Mouse (Mus musculus) lung, embryonic 14.5 days (tissue): Measurements from ENCODE around the gene Npas1. TPM values are rescaled to one million over a fixed set of nuclear protein-coding genes. Genes with fewer than 3 reads are reported as not detected.

Experiments used
- ATAC-seq: fragments of 200-750 bp; cut with Nextera tagmentation; 2 replicates; pipeline ENCODE4 v1.8.0; 2017; ENCODE audit warnings: mild to moderate bottlenecking, moderate TSS enrichment, moderate library complexity; ENCODE audit not compliant: insufficient read depth
- DNase-seq: peaks from one replicate; pipeline ENCODE4 v3.0.0-alpha.2; 2015
- H3K27ac ChIP-seq: fragments of 300-500 bp; sonication (generic); 2 replicates; pipeline ENCODE4 v1.5.1; 2014; ENCODE audit warnings: low read depth, mild to moderate bottlenecking, moderate library complexity
- H3K27me3 ChIP-seq: fragments of 300-500 bp; sonication (generic); 2 replicates; pipeline ENCODE4 v1.6.1; 2014; ENCODE audit warnings: low read length, control low read depth; ENCODE audit not compliant: insufficient read depth
- H3K36me3 ChIP-seq: fragments of 300-500 bp; sonication (generic); 2 replicates; pipeline ENCODE4 v1.6.1; 2014; ENCODE audit warnings: control low read depth; ENCODE audit not compliant: insufficient read depth
- H3K4me1 ChIP-seq: fragments of 300-500 bp; sonication (generic); 2 replicates; pipeline ENCODE4 v1.6.1; 2014; ENCODE audit warnings: antibody characterized with exemption, control low read depth; ENCODE audit not compliant: insufficient read depth
- H3K4me2 ChIP-seq: fragments of 300-500 bp; sonication (generic); 2 replicates; pipeline ENCODE4 v1.6.1; 2014; ENCODE audit warnings: mild to moderate bottlenecking
- H3K4me3 ChIP-seq: fragments of 300-500 bp; sonication (generic); 2 replicates; pipeline ENCODE4 v1.5.1; 2014; ENCODE audit warnings: low read depth, low read length
- H3K9ac ChIP-seq: fragments of 300-500 bp; sonication (generic); 2 replicates; pipeline ENCODE4 v1.6.1; 2014
- H3K9me3 ChIP-seq: fragments of 300-500 bp; sonication (generic); 2 replicates; pipeline ENCODE4 v1.6.1; 2016; ENCODE audit warnings: low read depth, low read length, control low read depth
- CTCF ChIP-seq: IDR thresholded peaks from 2 replicates; pipeline ENCODE4 v1.5.1; 2016; ENCODE audit warnings: antibody characterized with exemption, low read depth
- WGBS: fragments of 180-500 bp; shearing (Covaris S2); extraction: QIAGEN DNeasy Blood & Tissue Kit; methylation state at CpG from one replicate; pipeline ENCODE4 v1.1.7; 2014; 5-methylcytosine and 5-hydroxymethylcytosine counted together
- polyA plus RNA-seq: library from polyadenylated mRNA; unstranded; fragments of >200 nt; fragmentation: Nextera tagmentation; extraction: Ambion mirVana; gene quantifications from 2 replicates; pipeline ENCODE4 v1.2.1, GENCODE M21; 2014

Gene Npas1
- polyA plus RNA-seq, 1 experiment from 2014 or later = not detected

DNA sequence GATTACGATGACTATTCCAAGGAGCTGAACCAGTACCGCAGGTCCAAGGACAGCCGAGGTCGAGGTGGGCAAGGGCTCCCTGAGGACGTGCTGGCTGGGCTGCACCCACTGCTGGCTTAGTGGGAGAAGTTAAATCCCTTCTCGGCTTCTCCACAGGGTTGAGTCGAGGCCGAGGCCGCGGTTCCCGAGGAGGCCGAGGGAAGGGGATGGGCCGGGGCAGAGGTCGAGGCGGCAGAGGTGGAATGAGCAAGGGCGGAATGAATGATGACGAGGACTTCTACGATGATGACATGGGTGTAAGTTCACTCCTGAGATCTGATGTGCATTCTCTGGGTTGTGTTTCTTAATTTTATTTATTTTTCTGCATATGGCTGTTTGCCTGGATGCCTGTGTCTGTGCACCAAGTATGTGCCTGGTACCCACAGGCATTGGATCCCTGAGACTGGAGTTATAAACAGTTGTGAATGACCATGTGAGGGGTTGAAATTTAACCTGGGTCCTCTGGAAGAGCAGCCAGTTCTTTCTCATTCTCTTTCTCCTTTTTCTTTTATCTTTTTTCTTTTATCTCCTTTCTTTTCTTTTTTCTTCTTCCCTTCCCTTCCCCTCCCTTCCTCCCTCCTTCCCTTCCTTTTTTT, 55.2 kb downstream of the Npas1 start:
- Histone ChIP-seq H3K27ac (no peak overlapping the region), H3K4me3 (no peak overlapping the region), H3K27me3 (no peaks in the 10 kb centered on the region), H3K4me2 (no peak overlapping the region), H3K4me1 (no peaks in the 10 kb centered on the region), H3K36me3 (peaks cover 97% of the 10 kb centered on the region), H3K9ac (no peak overlapping the region), H3K9me3 (no peaks in the 10 kb centered on the region)
- no peak for DNase-seq
- TF ChIP-seq CTCF = no peak
- no peak for ATAC-seq
- WGBS = 82% methylated on average over 18 of the region's 18 CpGs

DNA sequence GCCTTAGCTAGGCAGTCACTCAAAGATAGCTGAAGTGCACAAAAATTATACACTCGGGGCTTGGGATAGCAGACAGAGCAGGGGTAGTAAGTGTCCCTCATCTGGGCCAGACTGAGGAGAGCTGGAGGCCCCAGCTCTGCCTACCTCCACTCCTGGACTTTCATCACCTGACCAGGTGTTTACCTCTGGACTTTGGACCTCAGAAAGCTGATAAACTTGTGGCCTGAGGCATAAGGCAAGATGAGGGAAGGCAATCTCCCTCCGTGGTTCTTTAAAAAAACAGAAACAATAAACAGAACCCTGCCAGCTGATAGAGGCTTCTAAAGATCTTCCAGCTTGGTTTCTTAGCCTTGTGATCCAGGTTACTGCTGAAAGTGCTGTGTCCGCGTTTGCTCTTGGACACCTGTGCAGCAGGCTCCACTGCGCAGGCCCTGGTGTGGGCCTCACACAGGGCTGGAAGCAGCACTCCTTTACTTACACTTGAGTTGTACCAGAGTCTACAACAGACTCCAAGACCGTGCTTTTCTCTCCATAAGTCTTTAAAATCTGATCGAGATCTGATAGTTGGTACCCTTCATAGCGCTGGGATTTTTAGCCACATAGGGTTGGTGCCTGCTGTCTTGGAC, 56.9 kb downstream of the Npas1 start:
- ATAC-seq (no peak), DNase-seq (no peak)
- no peaks in the 10 kb centered on the region for H3K27me3 ChIP-seq
- TF ChIP-seq CTCF = no peak
- H3K4me2 ChIP-seq = no peak overlapping the region
- no peaks in the 10 kb centered on the region for H3K4me1 ChIP-seq
- H3K9ac ChIP-seq = no peak overlapping the region
- no peak overlapping the region for H3K4me3 ChIP-seq
- peaks cover 97% of the 10 kb centered on the region for H3K36me3 ChIP-seq
- no peaks in the 10 kb centered on the region for H3K9me3 ChIP-seq
- H3K27ac ChIP-seq = no peak overlapping the region
- 90% methylated on average over 8 of the region's 8 CpGs for WGBS

DNA sequence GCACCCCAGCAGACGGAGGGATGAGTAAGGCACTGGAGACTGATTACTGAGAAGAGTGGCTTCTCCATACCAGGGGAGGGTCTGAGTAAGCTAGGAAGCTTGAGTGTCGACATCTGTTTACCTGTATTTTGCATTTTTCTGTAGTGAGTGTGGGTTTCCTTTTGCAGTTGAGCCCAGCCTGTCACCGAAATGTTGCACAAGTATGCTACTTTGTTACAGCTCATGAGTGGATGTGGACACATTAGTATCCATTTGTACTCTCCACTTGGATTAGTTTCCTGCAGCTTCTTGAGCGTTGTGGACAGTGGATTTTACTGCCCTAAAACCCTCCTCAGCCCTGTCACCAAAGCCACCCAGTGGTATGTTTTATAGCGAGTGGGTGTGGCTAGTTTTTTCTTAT, 58.8 kb downstream of the Npas1 start:
- H3K4me3 ChIP-seq = no peak overlapping the region
- ATAC-seq = no peak
- WGBS = 82% methylated on average over 5 of the region's 5 CpGs

DNA sequence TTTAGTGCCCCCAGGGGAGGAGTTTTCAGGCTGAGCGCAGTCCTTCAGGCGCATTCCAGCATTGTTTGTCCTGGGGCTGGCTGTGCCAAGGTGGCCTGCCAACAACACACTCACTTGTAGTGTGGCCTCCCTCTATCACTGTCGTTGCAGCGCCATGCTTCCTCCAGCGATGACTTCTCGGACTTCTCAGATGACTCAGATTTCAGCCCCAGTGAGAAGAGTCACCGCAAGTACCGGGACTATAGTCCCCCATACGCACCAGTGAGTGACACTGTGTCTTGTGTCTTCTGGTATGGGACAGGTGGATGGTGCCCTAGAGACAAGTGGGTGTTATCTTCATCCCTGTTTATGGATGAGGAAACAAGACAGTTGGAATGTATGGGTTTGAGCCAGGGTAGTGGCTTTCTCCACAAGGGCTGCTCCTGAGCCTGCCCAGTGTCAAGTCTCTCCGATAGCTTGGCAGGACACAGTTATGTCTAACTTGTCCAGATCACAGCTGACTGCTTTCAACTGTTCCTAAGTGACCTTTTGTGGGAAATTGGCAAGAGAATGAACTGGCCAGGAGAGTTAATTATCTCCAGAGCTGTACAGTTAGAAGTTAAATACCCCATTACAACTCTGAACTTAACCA, 60.3 kb downstream of the Npas1 start:
- no peak overlapping the region for H3K27ac ChIP-seq
- no peak overlapping the region for H3K4me3 ChIP-seq
- WGBS = 82% methylated on average over 10 of the region's 10 CpGs
- H3K36me3 ChIP-seq = peaks cover 77% of the 10 kb centered on the region
- H3K4me1 ChIP-seq = no peaks in the 10 kb centered on the region; the same call in 1 of the 2 replicates
- H3K27me3 ChIP-seq = no peaks in the 10 kb centered on the region
- no peak overlapping the region for H3K4me2 ChIP-seq
- no peak overlapping the region for H3K9ac ChIP-seq
- no peak for TF ChIP-seq CTCF
- H3K9me3 ChIP-seq = no peaks in the 10 kb centered on the region
- ATAC-seq = no peak
- no peak for DNase-seq

More for the DNA sequence above, 58.8 kb downstream of the Npas1 start:
- no peak for TF ChIP-seq CTCF
- H3K9me3 ChIP-seq = no peaks in the 10 kb centered on the region
- no peaks in the 10 kb centered on the region for H3K27me3 ChIP-seq
- H3K4me1 ChIP-seq = no peaks in the 10 kb centered on the region
- H3K4me2 ChIP-seq = no peak overlapping the region
- H3K9ac ChIP-seq = no peak overlapping the region
- peaks cover 85% of the 10 kb centered on the region for H3K36me3 ChIP-seq
- no peak overlapping the region for H3K27ac ChIP-seq
- DNase-seq = no peak

DNA sequence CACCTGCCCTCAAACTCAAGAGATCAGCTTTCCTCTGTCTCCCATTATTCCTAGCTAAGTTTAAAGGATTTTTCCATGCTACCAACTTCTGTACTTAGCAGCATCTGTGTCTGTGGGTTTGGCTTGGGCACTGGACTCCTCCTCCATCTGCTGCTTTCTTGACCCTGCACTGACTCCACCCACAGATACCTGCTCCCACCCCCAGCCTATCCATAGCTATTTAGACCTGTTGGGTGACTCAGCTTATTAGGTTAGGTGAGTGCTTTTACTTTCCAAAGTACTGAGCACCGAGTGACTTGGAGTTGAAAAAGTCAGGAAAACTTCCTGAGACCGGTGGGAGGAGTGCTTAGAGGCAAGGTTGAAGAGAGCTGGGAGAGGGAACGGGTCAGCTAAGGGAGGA, 62.1 kb downstream of the Npas1 start:
- ATAC-seq = no peak
- no peaks in the 10 kb centered on the region for H3K27me3 ChIP-seq
- H3K4me1 ChIP-seq = no peaks in the 10 kb centered on the region; the same call in none of the 2 replicates
- H3K27ac ChIP-seq = no peak overlapping the region
- no peak for TF ChIP-seq CTCF
- H3K9me3 ChIP-seq = no peaks in the 10 kb centered on the region
- no peak overlapping the region for H3K9ac ChIP-seq
- 71% methylated on average over 3 of the region's 3 CpGs for WGBS
- DNase-seq = no peak
- peaks cover 68% of the 10 kb centered on the region for H3K36me3 ChIP-seq
- H3K4me3 ChIP-seq = no peak overlapping the region
- no peak overlapping the region for H3K4me2 ChIP-seq

DNA sequence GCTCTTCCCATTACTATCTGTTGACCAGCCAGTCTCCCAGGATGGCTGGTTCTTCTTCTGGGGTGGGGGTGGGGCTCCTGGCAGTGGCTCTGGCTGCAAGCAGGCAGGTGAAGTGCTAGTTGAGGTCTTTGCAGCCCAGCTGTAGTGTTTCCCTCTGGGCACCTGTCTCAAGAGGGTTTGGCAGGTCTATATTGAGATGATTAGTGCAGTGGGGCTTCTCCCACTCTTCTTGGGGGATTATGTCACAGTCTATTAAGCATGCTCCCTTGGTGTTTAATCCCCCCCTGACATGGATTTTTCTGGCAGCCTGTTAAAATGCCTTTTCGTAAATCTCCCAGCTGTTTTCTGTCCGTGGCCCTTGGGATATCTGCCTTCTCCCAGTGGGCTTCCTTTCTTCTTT, 64.6 kb downstream of the Npas1 start:
- Histone ChIP-seq H3K4me2 (no peak overlapping the region), H3K27ac (no peak overlapping the region; the same call in 1 of the 2 replicates), H3K4me3 (no peak overlapping the region), H3K36me3 (peaks cover 55% of the 10 kb centered on the region), H3K27me3 (no peaks in the 10 kb centered on the region), H3K9me3 (no peaks in the 10 kb centered on the region), H3K9ac (no peak overlapping the region), H3K4me1 (no peaks in the 10 kb centered on the region; the same call in none of the 2 replicates)
- peak; percentile 21; the same call in 1 of the 2 replicates for ATAC-seq
- WGBS = 43% methylated on average over 2 of the region's 2 CpGs
- peak; percentile 32 for DNase-seq
- no peak for TF ChIP-seq CTCF

DNA sequence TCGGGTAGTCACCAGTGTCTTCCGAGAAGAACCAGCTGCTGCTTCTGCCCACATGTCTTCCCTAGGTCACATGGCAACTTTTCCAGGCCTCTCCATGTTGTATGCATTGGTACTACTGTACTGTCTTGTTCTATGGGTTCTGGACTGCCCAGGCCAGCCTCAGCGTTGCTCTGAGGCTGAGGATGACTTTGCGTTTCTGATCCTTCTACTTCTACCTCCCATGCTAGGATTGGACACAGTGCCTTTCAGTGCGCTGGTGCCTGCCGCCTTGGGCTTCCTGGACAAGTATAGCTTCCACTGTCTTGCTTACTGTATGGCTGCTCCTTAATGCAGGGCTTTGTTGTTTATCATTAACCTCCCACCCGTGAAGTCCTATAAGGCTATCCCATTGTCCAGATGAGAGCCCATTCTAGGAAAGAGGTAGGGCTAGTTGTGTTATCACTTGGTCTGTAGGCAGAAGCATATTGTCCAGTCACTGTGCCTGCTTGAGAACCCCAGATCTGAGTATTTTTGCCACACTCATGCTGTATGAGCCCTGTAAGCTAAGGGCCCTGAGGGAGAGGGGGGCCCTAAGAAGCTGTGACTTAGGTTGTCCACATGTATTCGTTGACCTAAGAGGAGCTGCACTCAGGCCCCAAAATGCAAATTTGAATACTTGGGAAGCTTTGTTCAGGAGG, 65.2 kb downstream of the Npas1 start:
- DNase-seq (peak; percentile 51), ATAC-seq (peak; percentile 33)
- WGBS = 75% methylated on average over 8 of the region's 8 CpGs
- Histone ChIP-seq H3K27ac (no peak overlapping the region; the same call in 1 of the 2 replicates), H3K4me3 (no peak overlapping the region), H3K4me2 (no peak overlapping the region), H3K36me3 (peaks cover 51% of the 10 kb centered on the region), H3K9me3 (no peaks in the 10 kb centered on the region), H3K9ac (no peak overlapping the region), H3K27me3 (no peaks in the 10 kb centered on the region), H3K4me1 (no peaks in the 10 kb centered on the region; the same call in none of the 2 replicates)
- TF ChIP-seq CTCF = no peak
